Mouse (Mus musculus) granulocyte monocyte progenitor cell, adult 5-6 weeks (primary cell): ENCODE data around the gene Fgl2. TPM values are rescaled to one million over a fixed set of nuclear protein-coding genes. Genes with fewer than 3 reads are reported as not detected.

ENCODE experiments used
- ATAC-seq: replicated peaks from 2 replicates; pipeline ENCODE4 v1.8.0; 2016; ENCODE audit warnings: mild to moderate bottlenecking, moderate TSS enrichment, inconsistent platforms; ENCODE audit not compliant: poor library complexity, severe bottlenecking
- total RNA-seq, 2 experiments: library from RNA; stranded (forward) in 1 of 2; stranded (reverse) in 1 of 2; fragments of 200-712, 200-1000 nt in 1 of 2; fragments of >200 nt in 1 of 2; fragmentation: Nextera tagmentation in 1 of 2; gene quantifications; 2 replicates each; pipeline ENCODE4 v1.2.3; 2014 to 2017

Gene Fgl2
- total RNA-seq, 2 experiments from 2014 or later = 40.3 to 85.1 TPM

DNA sequence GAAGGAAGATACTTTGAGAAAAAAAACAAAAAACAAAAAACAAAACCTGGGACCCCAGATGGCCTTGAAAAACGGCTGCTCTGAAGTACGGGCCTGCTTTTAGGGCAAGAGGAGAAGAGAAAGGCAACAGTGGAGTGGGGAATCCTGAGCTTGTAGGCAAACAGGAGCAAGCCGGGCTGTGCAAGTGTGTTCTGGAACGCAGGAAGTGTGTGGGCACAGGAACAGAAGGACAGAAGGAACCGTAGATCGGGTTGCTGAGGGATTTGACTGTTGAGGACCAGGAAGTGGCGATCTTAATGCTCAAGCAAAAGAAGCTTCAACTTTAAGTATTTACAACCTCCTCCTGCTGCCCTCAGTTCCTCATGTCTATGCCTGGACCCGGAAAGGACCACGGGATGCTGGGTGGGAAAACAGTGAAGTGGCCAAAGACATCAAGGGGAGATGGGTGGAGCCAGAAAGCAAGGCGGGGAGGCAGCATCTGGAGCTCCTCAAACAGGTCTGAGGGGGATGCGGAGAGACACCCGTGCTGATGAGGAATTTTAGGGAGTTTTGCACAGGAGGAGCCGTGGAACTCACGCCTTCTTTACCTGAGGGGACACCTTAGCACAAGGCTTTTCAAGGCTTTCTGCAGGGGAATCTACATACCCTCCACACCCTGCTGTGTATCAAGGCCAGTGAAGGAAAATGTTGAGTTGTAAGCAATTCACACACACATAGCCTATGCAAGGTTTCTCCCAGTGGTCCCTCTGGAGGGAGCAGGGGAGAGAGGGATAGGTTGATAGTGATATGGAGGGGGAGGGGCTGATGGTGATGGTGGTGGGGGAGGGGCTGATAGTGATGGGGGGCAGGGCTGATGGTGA is 11.2 kb downstream of the Fgl2 start:
- ATAC-seq = peak; percentile 22

DNA sequence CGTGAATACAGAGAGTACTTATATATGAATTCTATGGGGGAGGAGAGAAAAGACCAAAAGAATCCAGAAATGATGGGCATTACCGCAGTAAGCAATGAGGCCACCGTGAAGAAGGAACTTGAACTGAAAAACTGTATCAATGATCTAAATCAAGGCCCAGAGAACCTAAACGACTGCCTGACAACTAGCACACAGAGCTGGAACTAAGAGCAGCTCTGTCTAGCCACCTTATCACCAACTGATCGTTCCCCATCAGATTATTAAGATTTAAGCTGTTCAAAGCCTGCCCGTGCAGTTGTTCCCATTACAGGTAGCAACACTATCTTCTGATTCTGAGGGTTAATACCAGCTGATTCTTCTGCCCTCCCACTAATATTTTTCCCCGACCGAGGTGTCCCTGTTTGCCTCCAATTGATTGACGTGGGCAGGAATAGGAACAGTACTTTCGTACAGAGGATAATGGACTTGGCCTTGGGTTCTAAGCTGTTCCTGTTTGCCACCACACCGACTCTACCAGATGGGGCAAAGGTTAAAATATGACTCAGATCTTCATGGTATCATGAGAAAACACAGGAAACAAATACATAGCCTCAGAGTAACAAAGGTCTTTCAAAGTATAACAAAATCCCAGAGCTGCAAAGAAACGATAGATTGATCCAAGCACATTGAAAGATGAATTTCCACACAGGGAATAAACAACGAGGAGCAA is 12.0 kb downstream of the Fgl2 start:
- ATAC-seq = no peak

DNA sequence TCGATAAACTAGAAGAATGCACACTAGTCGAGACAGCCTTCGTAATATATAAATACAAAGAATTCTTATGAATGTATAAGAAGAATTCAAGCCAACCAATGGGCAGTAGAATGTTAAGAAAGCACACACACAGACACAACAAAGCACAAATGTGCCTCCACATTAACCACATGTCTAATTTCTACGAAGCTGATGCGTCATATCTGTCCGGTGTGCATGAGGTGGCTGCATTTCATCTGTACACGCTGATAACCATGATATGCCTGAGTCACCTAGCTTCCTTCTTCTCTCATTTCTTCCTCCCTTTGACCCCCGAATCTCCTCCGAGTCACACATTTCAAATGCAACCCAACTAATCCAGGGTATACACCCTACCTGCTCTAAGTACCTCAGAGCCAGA is 12.5 kb downstream of the Fgl2 start:
- ATAC-seq = no peak

DNA sequence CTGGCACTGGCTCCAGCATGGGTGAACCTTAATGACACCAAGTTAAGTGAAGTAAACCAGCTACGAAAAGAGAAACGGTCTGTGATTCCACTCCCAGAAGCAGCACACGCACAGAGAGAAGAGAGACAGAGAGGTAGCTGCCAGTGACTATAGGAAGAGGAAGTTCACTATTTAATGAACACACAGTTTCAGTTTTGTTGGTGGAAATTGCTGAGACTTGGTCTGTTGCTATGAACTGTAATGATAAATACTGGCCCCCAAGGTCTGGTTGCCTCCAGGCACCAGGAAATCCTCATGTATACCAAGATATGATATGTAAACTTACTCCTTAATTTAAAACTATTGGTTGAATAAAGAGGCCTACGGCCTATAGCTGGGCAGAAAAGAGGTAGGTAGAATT is 14.0 kb downstream of the Fgl2 start:
- peak; percentile 78 for ATAC-seq

DNA sequence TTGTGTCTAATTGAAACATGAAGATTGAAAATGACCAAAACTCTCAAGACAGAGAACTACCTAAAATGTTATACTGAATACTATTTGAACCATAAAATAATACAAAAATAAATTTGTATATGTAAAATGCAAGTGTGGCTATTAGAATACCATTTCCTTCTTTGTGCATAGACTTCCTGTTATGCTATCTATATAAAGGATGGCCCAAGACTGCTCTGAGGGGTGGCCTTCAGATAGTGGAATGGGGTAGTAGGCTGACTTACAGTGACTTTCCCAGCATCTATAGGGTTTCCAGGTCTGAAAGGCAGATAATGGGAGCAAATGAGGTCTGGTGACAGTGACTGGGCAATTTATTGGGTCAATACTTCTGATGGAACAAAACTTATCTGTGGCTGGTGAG is 14.9 kb downstream of the Fgl2 start:
- peak; percentile 33 for ATAC-seq

DNA sequence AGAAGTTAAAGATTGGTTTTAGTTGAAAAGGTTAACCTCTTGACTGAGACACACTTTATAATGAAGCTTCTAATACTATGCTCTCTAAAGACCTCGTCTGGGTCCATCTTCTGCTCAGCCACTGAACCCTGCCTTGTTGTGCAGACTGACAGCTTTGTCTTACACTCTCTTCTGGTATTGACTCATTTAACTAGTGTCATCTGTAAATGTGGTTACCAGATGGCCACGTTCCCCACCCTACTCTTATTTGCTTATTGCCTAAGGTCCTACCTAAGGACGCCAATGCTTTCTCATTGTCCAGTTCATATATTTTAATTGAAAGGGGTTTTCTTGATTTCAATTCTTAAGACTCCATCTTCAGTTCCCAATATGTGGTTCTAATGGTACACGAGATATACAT is 16.4 kb downstream of the Fgl2 start:
- no peak for ATAC-seq

DNA sequence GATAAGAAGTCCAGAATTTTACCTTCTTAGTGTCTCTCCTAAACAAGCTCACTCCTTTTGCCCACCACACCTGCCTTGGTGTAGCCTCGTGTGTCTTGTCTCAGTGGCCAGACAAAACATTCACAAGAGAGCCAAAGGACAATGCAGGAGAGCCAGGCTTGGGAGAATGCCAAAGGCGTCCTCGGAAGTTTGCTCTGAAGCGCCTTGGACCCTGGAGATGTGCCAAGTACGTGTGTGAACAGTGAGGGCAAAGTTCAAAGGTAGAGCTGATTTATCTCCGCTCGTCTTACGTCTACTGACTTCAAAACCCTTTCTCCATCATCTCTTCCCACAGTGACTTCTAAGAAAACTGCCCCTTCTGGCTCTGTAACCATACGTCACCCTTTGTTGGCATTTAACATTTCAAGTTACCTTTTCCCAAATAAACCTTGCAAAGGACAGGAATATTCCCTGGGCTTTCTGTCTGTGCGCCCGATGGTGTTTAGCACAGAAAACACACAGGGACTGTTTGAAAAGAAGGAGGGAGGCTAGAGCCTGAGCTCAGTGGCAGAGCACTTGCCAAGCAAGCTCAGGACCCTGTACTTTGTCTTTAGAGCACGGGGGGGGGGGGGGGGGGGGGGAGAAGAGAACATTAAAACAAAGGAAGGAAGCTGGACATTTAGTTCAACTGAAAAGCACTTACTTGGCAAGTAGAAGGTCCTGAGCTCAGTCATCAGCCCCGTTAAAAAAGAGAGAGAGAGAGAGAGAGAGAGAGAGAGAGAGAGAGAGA is 19.4 kb downstream of the Fgl2 start:
- ATAC-seq = no peak

DNA sequence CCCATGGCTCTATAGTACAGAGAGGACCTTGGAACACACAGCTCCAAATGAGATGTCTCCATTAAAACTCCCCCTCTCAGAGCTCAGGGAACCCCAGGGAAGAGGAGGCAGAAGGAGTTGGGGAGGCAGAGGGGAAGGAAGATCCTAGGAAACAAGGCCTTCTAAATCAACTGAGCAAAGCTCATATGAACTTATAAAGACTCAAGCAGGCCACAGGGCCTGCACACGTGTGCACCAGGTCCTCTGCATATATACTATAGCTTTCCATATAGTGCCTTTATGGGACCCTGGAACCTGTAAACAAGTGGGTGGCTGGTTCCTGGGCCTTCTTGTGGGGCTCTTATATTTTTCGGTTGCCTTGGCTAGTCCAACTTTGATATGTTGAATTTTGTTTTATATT is 22.1 kb downstream of the Fgl2 start:
- ATAC-seq = no peak

DNA sequence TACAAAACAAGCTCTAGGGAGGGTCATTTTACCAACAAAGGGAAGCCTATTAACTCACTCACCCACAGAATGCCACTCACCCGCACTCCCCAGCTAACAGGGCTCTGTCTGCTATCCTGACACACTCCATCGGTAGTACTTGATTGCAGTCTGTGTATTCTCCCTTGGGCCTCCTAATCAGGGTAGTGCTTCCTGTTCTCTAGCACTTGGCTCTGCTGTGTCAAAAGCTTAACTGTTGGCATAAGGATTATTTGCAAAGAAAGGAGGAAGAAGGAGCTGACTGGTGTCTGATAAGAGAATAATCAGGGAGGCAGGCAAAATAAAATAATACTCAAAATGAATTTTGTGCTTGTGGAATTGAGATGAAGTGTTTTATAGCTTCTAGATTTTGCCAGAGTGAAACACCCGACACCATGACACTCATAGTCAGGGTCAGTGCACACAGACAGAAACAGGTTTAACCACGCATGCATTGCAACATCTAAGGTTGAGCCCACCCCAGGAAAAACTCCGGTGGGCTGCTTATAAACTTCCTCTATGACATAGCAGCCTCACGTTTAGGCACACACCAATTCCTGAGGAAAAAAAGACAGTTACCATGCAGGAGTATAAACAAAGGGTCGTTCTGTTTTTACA is 22.9 kb downstream of the Fgl2 start:
- ATAC-seq = peak; percentile 85

DNA sequence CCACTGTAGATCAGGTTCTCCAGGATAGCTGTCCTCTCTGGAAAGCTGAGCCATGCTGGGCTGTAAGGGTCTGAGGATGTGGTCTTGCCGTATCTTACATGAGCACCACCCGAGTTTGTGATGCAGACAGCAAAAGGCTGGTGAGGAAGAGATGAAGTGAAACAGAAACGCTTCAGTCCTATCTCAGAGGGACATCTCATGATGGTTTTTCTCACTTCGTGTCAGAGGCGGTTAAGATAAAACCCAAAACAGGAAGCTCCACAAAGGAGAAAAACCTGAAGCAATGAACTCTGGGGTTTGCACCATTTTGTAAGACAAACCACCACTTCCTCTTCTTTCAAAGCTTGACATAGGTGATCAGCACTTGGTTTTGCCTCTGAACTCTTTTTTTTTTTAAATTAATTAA is 38.8 kb downstream of the Fgl2 start:
- ATAC-seq = peak; percentile 91

DNA sequence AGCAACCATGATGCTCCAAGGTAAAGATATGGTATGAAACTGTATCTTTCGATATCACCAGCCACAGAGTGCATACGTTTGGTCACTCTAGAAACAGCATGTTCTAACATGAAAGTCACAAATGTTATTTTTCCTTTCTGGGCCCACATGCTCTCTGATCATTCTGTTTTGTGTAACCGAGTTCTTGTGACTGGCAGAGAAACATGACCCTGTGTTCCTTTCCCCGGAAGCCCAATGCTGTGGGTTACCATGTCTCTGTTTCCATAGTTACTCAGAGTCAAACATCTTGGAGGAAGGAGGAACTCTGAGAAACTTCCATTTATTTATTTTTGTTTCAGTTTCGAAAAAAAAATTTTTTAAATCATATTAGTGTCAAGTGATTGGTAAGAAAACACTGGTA is 39.6 kb downstream of the Fgl2 start:
- peak; percentile 82 for ATAC-seq

DNA sequence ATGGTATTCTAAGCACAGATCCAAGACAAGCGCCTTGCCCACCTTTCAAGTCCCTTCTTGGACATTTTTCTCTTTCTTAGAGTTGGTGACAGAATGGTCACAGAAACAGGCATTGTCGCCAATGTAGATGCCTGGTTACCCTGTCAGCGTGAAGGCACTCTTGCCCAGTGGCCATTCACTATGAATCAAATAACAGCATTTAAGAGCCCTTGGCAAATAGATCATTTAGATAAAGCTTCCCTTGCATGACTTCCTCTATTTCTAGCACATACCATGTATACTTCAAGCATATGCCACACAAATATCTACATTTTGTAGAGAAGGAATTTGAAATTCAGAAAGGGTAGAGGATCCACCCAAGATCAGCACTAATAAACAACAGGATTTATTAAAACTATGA is 40.9 kb downstream of the Fgl2 start:
- no peak for ATAC-seq

DNA sequence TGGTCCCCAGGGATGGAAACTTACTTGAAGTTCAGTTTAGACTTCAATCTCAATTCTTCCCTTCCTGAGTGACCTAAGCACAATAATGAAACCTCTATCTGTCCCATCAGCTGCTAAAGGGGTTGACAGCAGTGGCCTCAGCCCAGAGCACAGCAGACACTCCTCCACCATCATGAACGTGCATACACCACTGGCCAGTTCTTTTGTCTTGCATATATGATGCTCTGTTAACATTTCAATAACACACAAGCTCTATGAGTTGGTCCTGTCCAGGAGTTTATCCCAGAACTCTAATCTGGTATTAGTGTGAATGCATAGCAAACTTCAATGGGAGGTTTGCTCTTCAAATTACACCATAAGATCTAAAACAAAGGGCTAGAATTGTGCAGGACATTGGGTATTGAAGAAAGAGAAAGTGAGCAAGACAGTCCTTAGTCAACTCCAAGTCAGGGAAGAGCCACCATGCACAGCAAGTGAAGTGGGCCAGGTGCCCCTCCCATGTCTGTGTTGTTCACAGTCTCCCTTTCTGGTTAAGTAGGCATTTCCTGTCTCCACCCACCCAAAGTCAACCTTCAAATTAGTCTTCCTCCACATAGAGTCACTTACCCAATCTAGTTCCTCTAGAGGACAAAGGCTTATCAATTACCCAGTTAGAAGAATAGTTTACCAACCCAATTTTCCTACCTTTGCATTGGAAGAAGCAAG is 41.8 kb downstream of the Fgl2 start:
- peak; percentile 12; the same call in 1 of the 2 replicates for ATAC-seq

DNA sequence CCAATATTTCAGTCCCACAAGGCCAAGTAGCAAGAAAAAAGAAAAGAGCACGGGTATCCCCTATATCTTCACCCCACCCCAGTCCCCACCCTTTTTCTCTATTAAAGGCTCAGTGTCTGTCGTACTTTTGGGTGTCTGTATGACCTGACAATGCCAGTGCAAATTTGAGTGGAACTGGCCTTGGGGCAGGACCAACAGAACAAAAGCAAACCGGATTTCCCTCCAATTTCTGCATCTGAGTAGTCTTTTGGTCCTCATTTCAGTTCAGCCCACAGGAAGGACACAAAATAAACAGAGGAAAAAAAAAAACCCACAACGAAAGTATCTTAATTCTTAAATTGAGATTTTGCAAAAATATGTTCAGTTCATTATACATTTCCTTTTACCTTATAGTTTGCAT is 46.2 kb downstream of the Fgl2 start:
- ATAC-seq = no peak

DNA sequence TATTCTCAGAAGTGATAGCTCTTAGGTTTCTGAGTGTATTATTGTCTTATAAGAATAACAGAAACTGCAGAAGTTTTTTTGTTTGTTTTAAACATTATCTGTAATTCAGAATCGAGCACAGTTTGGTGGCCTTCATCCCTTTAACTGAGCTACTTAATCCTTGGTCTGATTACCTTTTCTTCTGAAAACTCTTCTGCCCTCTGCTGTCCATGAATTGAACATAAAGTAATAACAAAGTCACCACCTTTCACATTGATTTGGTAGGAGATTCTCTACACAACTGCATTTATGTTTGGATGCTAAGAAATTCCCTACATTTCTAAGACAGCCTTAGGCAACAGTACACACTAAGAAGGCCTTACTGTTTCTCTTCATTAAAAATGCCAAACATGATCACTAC is 48.2 kb downstream of the Fgl2 start:
- ATAC-seq = no peak

DNA sequence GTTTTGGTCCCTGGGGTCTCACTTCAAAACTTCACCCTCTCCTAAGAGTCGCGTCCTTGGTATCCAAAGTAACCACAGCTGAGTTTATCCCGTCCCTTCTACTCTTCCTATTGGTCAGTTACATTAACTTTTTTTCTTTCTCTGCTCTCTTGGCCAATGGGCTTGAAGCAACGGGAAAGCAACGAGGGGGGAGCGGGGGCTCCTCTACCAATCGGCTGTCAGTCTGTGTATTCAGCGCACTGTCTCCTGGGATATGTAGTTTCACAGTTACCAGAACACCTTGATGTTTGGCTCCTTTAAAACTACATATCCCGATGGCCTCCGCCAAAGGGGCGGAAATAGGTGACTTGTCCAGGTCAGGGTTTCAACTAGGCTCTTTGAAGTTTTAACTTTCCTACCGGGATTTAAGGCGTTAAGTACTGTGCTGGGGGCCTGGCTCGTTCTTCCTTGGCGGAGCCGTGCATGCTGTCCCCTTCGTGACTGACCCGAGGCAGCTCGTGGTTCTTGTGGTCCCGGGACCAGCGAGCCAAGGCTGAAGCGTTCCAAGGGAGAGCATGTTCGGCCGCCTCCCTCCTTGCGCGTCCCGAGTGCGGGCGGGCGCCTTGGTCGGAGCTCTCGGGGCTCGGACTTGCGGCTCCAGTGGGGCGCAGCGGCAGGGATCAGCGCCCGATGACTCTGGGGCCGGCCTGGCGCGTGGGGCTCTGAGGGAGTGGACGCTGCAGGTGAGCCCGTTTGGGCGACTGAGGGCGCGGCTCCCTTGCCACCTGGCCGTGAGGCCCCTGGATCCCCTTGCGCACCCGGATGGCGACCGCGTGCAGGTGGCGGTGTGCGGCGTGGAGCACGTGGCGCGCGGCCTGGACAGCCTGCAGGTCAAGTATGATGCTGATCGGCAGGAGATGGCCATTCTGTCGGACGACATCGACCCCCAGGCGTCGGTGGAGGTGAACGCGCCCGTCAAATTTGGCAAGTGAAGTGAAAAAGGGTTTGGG is 52.5 kb downstream of the Fgl2 start, which contains the start of the genes Ccdc146 and Fam185a:
TSS of gene Ccdc146 (minus strand) at position 64 of the 989 bp plus-strand sequence.
TSS of gene Fam185a (plus strand) at position 345 of the 989 bp plus-strand sequence.
- ATAC-seq = peak; percentile 98

DNA sequence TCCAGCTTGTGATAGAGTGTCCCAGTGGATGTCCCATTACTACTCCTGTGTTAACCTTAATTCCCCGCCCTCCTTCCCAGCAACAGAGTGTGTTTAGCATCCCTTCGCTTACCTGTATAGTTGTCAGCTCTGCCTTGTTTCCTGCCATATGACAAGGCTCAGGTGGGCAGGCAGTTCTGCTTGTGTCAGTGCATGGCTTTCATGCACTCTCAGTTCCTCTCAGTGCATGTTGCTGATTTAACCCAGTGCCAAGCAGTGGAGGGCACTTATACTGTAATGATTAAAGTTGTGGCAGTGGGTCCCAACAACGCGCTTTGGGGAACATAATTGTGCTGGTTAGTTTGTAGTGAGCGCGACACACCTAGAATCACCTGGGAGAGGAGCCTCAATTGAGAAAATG is 54.2 kb downstream of the Fgl2 start:
- ATAC-seq = no peak
